12 mouse cellular contexts compared by ENCODE assay signal in genomic region chr1:50928776-50929175, GRCm38 (mm10). TPM values are rescaled to one million over a fixed set of nuclear protein-coding genes. Genes with fewer than 3 reads are reported as not detected.
DNase-seq lines count a peak whose midpoint lies in the region; ATAC-seq lines count a peak whose summit lies in the region.
"Had no signal": no experiment of that assay in that cellular context is flagged by ENCODE, and none has a peak within 500 bp of the region (broad histone marks: within the 10 kb centered on the region; RNA-seq: fewer than 3 reads in every experiment).

No protein-coding gene starts in this region.

- ATAC-seq in cerebellum, adult (ENCODE audit: insufficient number of reproducible peaks, low FRiP score, low TSS enrichment) = no peak
- ATAC-seq in forebrain, embryonic 15.5 days (replicated peaks) = no peak
- no peak for ATAC-seq in midbrain, embryonic 12.5 days (ENCODE audit: low FRiP score, low read depth)
- no peak for ATAC-seq in granulocyte monocyte progenitor cell, adult 5-6 weeks (replicated peaks; ENCODE audit: poor library complexity, severe bottlenecking)

- peak overlapping the region; percentile 28; the same call in 1 of the 2 replicates for H3K9ac ChIP-seq in forebrain, embryonic 15.5 days (replicated peaks)
- H3K9ac ChIP-seq in midbrain, embryonic 12.5 days (replicated peaks) = no peak overlapping the region
- H3K9ac ChIP-seq: heart, embryonic 15.5 days had no signal

- H3K4me2 ChIP-seq in forebrain, embryonic 15.5 days (replicated peaks) = peak overlapping the region; percentile 85
- peak overlapping the region; percentile 94 for H3K4me2 ChIP-seq in midbrain, embryonic 12.5 days (replicated peaks)

- no peaks in the 10 kb centered on the region for H3K36me3 ChIP-seq in forebrain, embryonic 15.5 days
- H3K36me3 ChIP-seq in midbrain, embryonic 12.5 days = no peaks in the 10 kb centered on the region
- H3K36me3 ChIP-seq: heart, embryonic 15.5 days had no signal

- 27% methylated on average over 3 of the region's 3 CpGs for WGBS in forebrain, embryonic 15.5 days
- 24% methylated on average over 2 of the region's 3 CpGs for WGBS in midbrain, embryonic 12.5 days

- H3K27ac ChIP-seq in forebrain, embryonic 15.5 days (replicated peaks) = no peak overlapping the region
- H3K27ac ChIP-seq in midbrain, embryonic 12.5 days (replicated peaks) = no peak overlapping the region
- H3K27ac ChIP-seq: heart, embryonic 15.5 days had no signal

- H3K4me1 ChIP-seq in forebrain, embryonic 15.5 days = peaks cover 14% of the 10 kb centered on the region
- H3K4me1 ChIP-seq in midbrain, embryonic 12.5 days = 0 out of 2 replicates have a peak, but pooled peaks cover 7% of the 10 kb centered on the region

- H3K27me3 ChIP-seq in forebrain, embryonic 15.5 days = no peaks in the 10 kb centered on the region
- H3K27me3 ChIP-seq in midbrain, embryonic 12.5 days = peaks cover 15% of the 10 kb centered on the region

- H3K9me3 ChIP-seq in forebrain, embryonic 15.5 days = no peaks in the 10 kb centered on the region
- H3K9me3 ChIP-seq in midbrain, embryonic 12.5 days = no peaks in the 10 kb centered on the region
- H3K9me3 ChIP-seq: heart, embryonic 15.5 days had no signal

- peak overlapping the region; percentile 73 for H3K4me3 ChIP-seq in forebrain, embryonic 15.5 days
- peak overlapping the region; percentile 69 for H3K4me3 ChIP-seq in midbrain, embryonic 12.5 days

- DNase-seq in cerebellum, adult 11-12 months = peak; percentile 16
- peak; percentile 14 to 21 for DNase-seq in cerebellum, adult 18-20 months
- no peak for DNase-seq in T-cell, adult 2 months (ENCODE audit: low spot score)
- DNase-seq in layer of hippocampus, adult 8-10 months (ENCODE audit: low spot score in 2 of 2) = no peak
- DNase-seq: layer of hippocampus, postnatal 36 days; lung, postnatal 4 days; right cerebral cortex, postnatal 4 days had no signal

RNA-seq across cellular contexts. Expression of gene Tmeff2, which starts 28.3 kb away (rescaled TPM):
- 30.3 and 32.2 TPM in 2 replicates for polyA plus RNA-seq in forebrain, embryonic 15.5 days (2015; fragmentation: Nextera tagmentation; extraction: Ambion mirVana)
- polyA plus RNA-seq in midbrain, embryonic 12.5 days (2016; fragmentation: Nextera tagmentation; extraction: Ambion mirVana) = 13.7 and 14.8 TPM in 2 replicates
- not detected in 2 replicates for total RNA-seq in granulocyte monocyte progenitor cell, adult 5-6 weeks (2014; fragmentation: Nextera tagmentation)
- not detected in 2 replicates for total RNA-seq in granulocyte monocyte progenitor cell, adult 5-6 weeks (2017)
- 10 to 100 TPM; 53.0 to 55.6 (median 53.6) TPM for total RNA-seq in layer of hippocampus, adult 8-10 months (2022)

Comparison
In these comparisons a context has a peak if more than half of its experiments do, and no peak if none do; other contexts are left out.
1. DNase-seq: peak in cerebellum, adult 11-12 months (single experiment) and cerebellum, adult 18-20 months (2 of 2); none in T-cell, adult 2 months (single experiment) and layer of hippocampus, adult 8-10 months (0 of 2).
2. RNA of gene Tmeff2, which starts 28.3 kb away (total RNA-seq): 53.0 to 55.6 TPM in layer of hippocampus, adult 8-10 months; not detected in granulocyte monocyte progenitor cell, adult 5-6 weeks; every median in the first group is over 10 times any median in the second.